Mouse (Mus musculus): ENCODE results near the gene Baiap2l1. TPM values are rescaled to one million over a fixed set of nuclear protein-coding genes. Genes with fewer than 3 reads are reported as not detected.
"Not testable (repeated sequence)": the region's sequence is repeated elsewhere in the genome, so short reads cannot be mapped to it uniquely, and the experiment has no call there.

The Baiap2l1 gene
- polyA plus RNA-seq, 1 experiment from 2014 or later: 5.1 TPM

DNA sequence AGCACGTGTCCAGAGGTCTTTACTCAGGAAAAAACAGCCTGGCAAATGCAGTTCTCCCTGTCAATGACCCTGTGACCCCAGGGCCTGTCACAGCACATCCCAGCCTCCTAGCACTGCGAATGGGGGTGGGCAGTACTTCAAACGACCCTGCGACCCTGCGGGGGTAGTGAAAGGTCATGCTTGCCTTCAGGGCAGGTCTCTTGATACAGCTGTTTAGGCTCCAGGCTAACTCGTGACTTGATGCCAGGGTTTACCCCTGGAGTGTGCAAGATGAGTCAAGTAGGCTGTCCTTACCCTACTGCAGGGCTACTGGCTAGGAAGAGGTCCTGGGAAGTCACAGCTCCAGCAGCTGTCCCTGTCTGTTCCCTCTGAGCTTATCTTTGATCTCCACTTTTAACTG lies 13.1 kb upstream of the Baiap2l1 start:
- H3K4me2 ChIP-seq (replicated peaks): no peak overlapping the region
- no peaks in the 10 kb centered on the region for H3K27me3 ChIP-seq
- H3K4me3 ChIP-seq: no peak overlapping the region
- H3K4me1 ChIP-seq: 0 out of 2 replicates have a peak, but pooled peaks cover 2% of the 10 kb centered on the region
- no peaks in the 10 kb centered on the region for H3K36me3 ChIP-seq
- no peak overlapping the region for H3K9ac ChIP-seq
- 4% methylated on average over 6 of the region's 6 CpGs for WGBS
- ATAC-seq (ENCODE audit: insufficient number of reproducible peaks, insufficient read depth, low FRiP score, low TSS enrichment): peak; percentile 60; the same call in 1 of the 2 replicates
- no peaks in the 10 kb centered on the region for H3K9me3 ChIP-seq
- no peak overlapping the region for H3K27ac ChIP-seq

GRCm38 (mm10) chr5:144368661-144369205 lies 10.8 kb upstream of the Baiap2l1 start:
- Histone ChIP-seq H3K27ac (no peak overlapping the region), H3K4me1 (0 out of 2 replicates have a peak, but pooled peaks cover 2% of the 10 kb centered on the region), H3K36me3 (no peaks in the 10 kb centered on the region), H3K4me2 (replicated peaks) (no peak overlapping the region), H3K9me3 (no peaks in the 10 kb centered on the region), H3K27me3 (no peaks in the 10 kb centered on the region), H3K4me3 (no peak overlapping the region), H3K9ac (no peak overlapping the region)
- 79% methylated on average over 9 of the region's 9 CpGs for WGBS
- ATAC-seq (ENCODE audit: insufficient number of reproducible peaks, insufficient read depth, low FRiP score, low TSS enrichment): no peak

GRCm38 (mm10) chr5:144366551-144366950 lies 8.6 kb upstream of the Baiap2l1 start:
- ATAC-seq (ENCODE audit: insufficient number of reproducible peaks, insufficient read depth, low FRiP score, low TSS enrichment): not testable (repeated sequence)

DNA sequence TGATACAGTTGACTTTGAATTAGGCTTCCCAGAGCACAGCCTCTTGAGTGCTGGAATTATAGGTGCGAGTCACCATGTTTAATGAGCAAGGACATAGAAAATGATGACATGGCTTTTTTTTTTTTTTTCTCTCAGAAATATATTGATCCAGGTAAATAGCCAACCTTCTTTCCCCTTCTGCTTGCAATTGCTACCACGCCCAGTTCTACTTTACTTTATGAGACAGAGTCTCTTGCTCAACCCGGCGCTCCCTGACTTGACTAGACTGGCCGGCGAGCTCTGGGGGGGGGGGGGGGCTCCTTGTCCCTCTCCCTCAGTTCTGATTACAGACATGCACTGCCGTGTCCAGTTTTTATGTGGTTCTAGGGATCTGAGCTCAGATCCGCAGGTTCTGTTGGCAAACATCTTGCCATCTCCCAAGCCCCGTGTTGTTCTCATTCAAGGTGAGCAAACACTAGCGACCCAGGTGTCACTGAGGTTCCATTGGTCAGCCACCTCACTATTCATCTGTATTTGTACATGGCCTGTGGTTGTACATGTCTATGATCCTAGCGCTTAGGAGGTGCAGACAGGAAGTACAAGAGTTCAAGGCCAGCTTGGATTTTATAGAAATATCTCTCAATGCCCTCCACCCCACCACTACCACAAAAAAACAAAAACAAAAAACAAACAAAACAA lies 6.9 kb upstream of the Baiap2l1 start:
- Histone ChIP-seq H3K4me1 (no peaks in the 10 kb centered on the region), H3K4me2 (replicated peaks) (no peak overlapping the region), H3K27me3 (no peaks in the 10 kb centered on the region), H3K27ac (no peak overlapping the region), H3K4me3 (no peak overlapping the region), H3K9ac (no peak overlapping the region), H3K9me3 (no peaks in the 10 kb centered on the region), H3K36me3 (no peaks in the 10 kb centered on the region)
- WGBS: 90% methylated on average over 11 of the region's 11 CpGs
- ATAC-seq (ENCODE audit: insufficient number of reproducible peaks, insufficient read depth, low FRiP score, low TSS enrichment): no peak

More at GRCm38 (mm10) chr5:144366551-144366950, 8.6 kb upstream of the Baiap2l1 start:
- not testable (repeated sequence) for H3K27me3 ChIP-seq; H3K27ac ChIP-seq; H3K9me3 ChIP-seq; H3K9ac ChIP-seq; H3K36me3 ChIP-seq; H3K4me1 ChIP-seq; H3K4me2 ChIP-seq (replicated peaks); H3K4me3 ChIP-seq
- 75% methylated on average over 6 of the region's 6 CpGs for WGBS

GRCm38 (mm10) chr5:144360346-144360745 lies 2.4 kb upstream of the Baiap2l1 start:
- Histone ChIP-seq H3K9me3 (no peaks in the 10 kb centered on the region), H3K9ac (no peak overlapping the region), H3K4me3 (no peak overlapping the region), H3K36me3 (no peaks in the 10 kb centered on the region), H3K4me1 (no peaks in the 10 kb centered on the region), H3K27ac (no peak overlapping the region), H3K27me3 (no peaks in the 10 kb centered on the region), H3K4me2 (replicated peaks) (no peak overlapping the region)
- no peak for ATAC-seq (ENCODE audit: insufficient number of reproducible peaks, insufficient read depth, low FRiP score, low TSS enrichment)
- WGBS: 61% methylated on average over 6 of the region's 6 CpGs

GRCm38 (mm10) chr5:144359886-144360285 lies 2.0 kb upstream of the Baiap2l1 start:
- H3K27ac ChIP-seq: no peak overlapping the region
- ATAC-seq (ENCODE audit: insufficient number of reproducible peaks, insufficient read depth, low FRiP score, low TSS enrichment): no peak
- 83% methylated on average over 6 of the region's 6 CpGs for WGBS
- no peaks in the 10 kb centered on the region for H3K4me1 ChIP-seq
- H3K36me3 ChIP-seq: no peaks in the 10 kb centered on the region
- H3K4me2 ChIP-seq (replicated peaks): no peak overlapping the region
- no peak overlapping the region for H3K9ac ChIP-seq
- H3K4me3 ChIP-seq: no peak overlapping the region
- no peaks in the 10 kb centered on the region for H3K27me3 ChIP-seq
- H3K9me3 ChIP-seq: no peaks in the 10 kb centered on the region

- Histone ChIP-seq H3K9ac (peak overlapping the region; percentile 41), H3K4me3 (peak overlapping the region; percentile 52), H3K27me3 (no peaks in the 10 kb centered on the region), H3K36me3 (no peaks in the 10 kb centered on the region), H3K27ac (no peak overlapping the region), H3K9me3 (no peaks in the 10 kb centered on the region), H3K4me1 (no peaks in the 10 kb centered on the region), H3K4me2 (replicated peaks) (peak overlapping the region; percentile 81)
- peak; percentile 89 for ATAC-seq (ENCODE audit: insufficient number of reproducible peaks, insufficient read depth, low FRiP score, low TSS enrichment)
- WGBS: 7% methylated on average over 10 of the region's 10 CpGs
These were observed 643 bp upstream of the Baiap2l1 start for GRCm38 (mm10) chr5:144358592-144358917.

- Histone ChIP-seq H3K9ac (peak overlapping the region; percentile 41; the same call in 1 of the 2 replicates), H3K9me3 (no peaks in the 10 kb centered on the region), H3K27ac (no peak overlapping the region), H3K4me1 (no peaks in the 10 kb centered on the region), H3K27me3 (no peaks in the 10 kb centered on the region), H3K4me2 (replicated peaks) (peak overlapping the region; percentile 81), H3K36me3 (no peaks in the 10 kb centered on the region), H3K4me3 (peak overlapping the region; percentile 52)
- under 1% methylated on average over 27 of the region's 27 CpGs for WGBS
- ATAC-seq (ENCODE audit: insufficient number of reproducible peaks, insufficient read depth, low FRiP score, low TSS enrichment): peak; percentile 6; the same call in 1 of the 2 replicates
These were observed 396 bp downstream of the Baiap2l1 start for GRCm38 (mm10) chr5:144357551-144357880.

GRCm38 (mm10) chr5:144356776-144357455 lies 996 bp downstream of the Baiap2l1 start:
- H3K4me3 ChIP-seq: peak overlapping the region; percentile 52
- H3K9me3 ChIP-seq: no peaks in the 10 kb centered on the region
- H3K27ac ChIP-seq: no peak overlapping the region
- ATAC-seq (ENCODE audit: insufficient number of reproducible peaks, insufficient read depth, low FRiP score, low TSS enrichment): no peak
- H3K4me1 ChIP-seq: no peaks in the 10 kb centered on the region
- H3K27me3 ChIP-seq: no peaks in the 10 kb centered on the region
- 5% methylated on average over 17 of the region's 17 CpGs for WGBS
- peak overlapping the region; percentile 81 for H3K4me2 ChIP-seq (replicated peaks)
- H3K9ac ChIP-seq: peak overlapping the region; percentile 41; the same call in 1 of the 2 replicates
- H3K36me3 ChIP-seq: no peaks in the 10 kb centered on the region

DNA sequence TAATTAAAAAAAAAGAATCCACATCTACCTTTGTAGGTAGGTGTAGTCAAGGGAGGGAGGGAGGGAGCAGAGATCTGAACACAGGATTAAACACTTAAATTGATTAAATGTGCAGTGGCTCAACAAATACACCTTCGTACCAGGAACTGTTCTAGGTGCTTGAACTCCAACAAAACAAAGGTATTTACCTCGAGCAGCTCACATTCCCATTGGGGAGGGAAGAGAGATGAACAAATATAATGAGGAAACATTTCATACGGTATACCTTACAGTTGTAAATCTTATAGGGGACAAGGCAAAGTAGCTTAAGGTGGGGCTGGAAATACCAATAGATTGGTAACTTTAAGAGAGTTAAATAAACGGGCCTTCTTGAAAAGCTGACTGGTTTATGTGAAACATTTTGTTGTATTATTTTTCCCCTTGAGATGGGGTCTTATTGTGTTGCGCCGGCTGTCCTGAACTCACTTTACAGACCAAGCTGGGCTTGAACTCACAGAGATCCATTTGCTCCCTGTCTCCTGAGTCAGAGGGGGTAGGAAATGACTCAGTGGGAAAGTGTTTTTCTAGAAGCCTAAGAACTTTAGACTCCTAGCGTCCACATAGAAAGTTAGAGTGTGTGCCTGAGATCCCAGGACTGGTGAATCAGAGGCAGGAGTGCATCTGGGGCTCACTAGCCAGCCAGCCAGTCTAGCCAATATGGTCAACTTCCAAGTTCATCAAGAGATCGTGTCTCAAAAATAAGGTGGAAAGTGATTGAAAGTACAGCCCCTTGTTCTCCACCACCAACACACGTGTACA lies 5.5 kb downstream of the Baiap2l1 start:
- WGBS: 84% methylated on average over 9 of the region's 9 CpGs
- Histone ChIP-seq H3K27me3 (no peaks in the 10 kb centered on the region), H3K27ac (no peak overlapping the region), H3K4me3 (no peak overlapping the region), H3K9me3 (no peaks in the 10 kb centered on the region), H3K4me2 (replicated peaks) (no peak overlapping the region), H3K9ac (no peak overlapping the region), H3K36me3 (no peaks in the 10 kb centered on the region), H3K4me1 (no peaks in the 10 kb centered on the region)
- no peak for ATAC-seq (ENCODE audit: insufficient number of reproducible peaks, insufficient read depth, low FRiP score, low TSS enrichment)

DNA sequence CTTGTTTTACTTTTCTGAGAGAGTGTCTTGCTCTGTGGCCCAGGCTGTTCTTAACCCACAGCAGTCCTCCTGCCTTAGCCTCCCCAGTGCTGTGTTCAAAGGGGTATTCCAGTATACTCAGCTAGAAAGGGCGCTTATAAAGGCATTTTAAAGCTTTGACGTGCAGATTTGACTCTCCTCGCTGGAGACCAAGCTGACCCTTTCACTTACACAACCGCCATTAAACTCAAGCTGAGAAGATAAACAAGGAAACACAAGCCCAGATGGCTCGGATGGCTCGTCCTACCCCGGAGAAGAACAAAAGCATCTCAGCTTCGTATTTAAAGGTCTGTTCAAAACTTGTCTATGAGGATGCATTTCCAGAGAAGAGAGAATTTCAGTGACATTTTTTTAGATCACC lies 6.7 kb downstream of the Baiap2l1 start:
- Histone ChIP-seq H3K4me3 (no peak overlapping the region), H3K4me2 (replicated peaks) (no peak overlapping the region), H3K27ac (no peak overlapping the region), H3K9ac (no peak overlapping the region), H3K4me1 (no peaks in the 10 kb centered on the region), H3K27me3 (no peaks in the 10 kb centered on the region), H3K9me3 (no peaks in the 10 kb centered on the region), H3K36me3 (no peaks in the 10 kb centered on the region)
- no peak for ATAC-seq (ENCODE audit: insufficient number of reproducible peaks, insufficient read depth, low FRiP score, low TSS enrichment)
- 27% methylated on average over 8 of the region's 8 CpGs for WGBS

Measured in embryonic facial prominence, embryonic 12.5 days (tissue).